Mouse (Mus musculus): ENCODE results near the gene Ovch2.

Ovch2 gene

GRCm38 (mm10) chr7:107742963-107743465 lies 58.0 kb downstream of the Ovch2 start:
- no peak for DNase-seq

- no peak for DNase-seq
These were observed 62.3 kb downstream of the Ovch2 start for GRCm38 (mm10) chr7:107738726-107739125.

DNA sequence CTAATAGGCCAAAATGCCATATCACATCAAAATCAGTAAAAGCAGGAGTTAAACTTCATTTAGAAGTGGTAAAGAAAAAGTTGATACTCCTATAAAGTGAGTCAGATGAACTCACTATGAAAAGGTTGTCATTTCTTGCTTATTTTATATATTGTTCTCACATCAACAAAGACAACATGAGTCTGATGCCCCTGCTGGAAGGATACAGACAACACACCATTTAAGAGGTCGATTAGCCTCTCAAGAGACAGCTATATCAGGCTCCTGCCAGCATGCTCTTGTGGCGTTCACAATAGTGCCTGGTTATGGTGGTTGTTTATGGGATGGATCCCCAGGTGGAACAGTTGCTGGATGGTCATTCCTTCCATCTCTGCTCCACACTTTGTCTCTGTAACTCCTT lies 67.8 kb downstream of the Ovch2 start:
- no peak for DNase-seq

Measured in cerebellum, adult 8-10 months (tissue).